Comparison of ENCODE assay signal across 28 mouse cellular contexts in genomic region chr7:131467312-131467711, GRCm38 (mm10).
"Had no signal": no experiment of that assay in that cellular context is flagged by ENCODE, and none has a peak within 500 bp of the region (broad histone marks: within the 10 kb centered on the region; RNA-seq: fewer than 3 reads in every experiment).

No protein-coding gene starts in this region.

- H3K27ac ChIP-seq: embryonic facial prominence, embryonic 10.5 days; embryonic facial prominence, embryonic 12.5 days; embryonic facial prominence, embryonic 13.5 days; embryonic facial prominence, embryonic 15.5 days; forebrain, embryonic 10.5 days; forebrain, embryonic 12.5 days; forebrain, embryonic 13.5 days; forebrain, embryonic 15.5 days; gastrocnemius, adult 2 months; heart, adult 2 months had no signal

- H3K27me3 ChIP-seq: embryonic facial prominence, embryonic 12.5 days; embryonic facial prominence, embryonic 13.5 days; embryonic facial prominence, embryonic 15.5 days had no signal

- H3K9ac ChIP-seq: embryonic facial prominence, embryonic 12.5 days; embryonic facial prominence, embryonic 13.5 days; embryonic facial prominence, embryonic 15.5 days; forebrain, embryonic 12.5 days; forebrain, embryonic 13.5 days; forebrain, embryonic 15.5 days; forebrain, postnatal 0 days had no signal

- H3K4me1 ChIP-seq: embryonic facial prominence, embryonic 12.5 days; embryonic facial prominence, embryonic 13.5 days; embryonic facial prominence, embryonic 15.5 days had no signal

- H3K36me3 ChIP-seq: embryonic facial prominence, embryonic 10.5 days; embryonic facial prominence, embryonic 12.5 days; embryonic facial prominence, embryonic 13.5 days; embryonic facial prominence, embryonic 15.5 days; forebrain, embryonic 10.5 days; forebrain, embryonic 12.5 days; forebrain, embryonic 15.5 days had no signal

- H3K4me3 ChIP-seq: embryonic facial prominence, embryonic 10.5 days; embryonic facial prominence, embryonic 12.5 days; embryonic facial prominence, embryonic 13.5 days; embryonic facial prominence, embryonic 15.5 days; erythroblast, embryonic 14.5 days; forebrain, embryonic 10.5 days; forebrain, embryonic 12.5 days; forebrain, embryonic 13.5 days; forebrain, embryonic 15.5 days; gastrocnemius, adult 2 months; heart, adult 2 months had no signal

- H3K4me2 ChIP-seq: embryonic facial prominence, embryonic 12.5 days; embryonic facial prominence, embryonic 13.5 days; embryonic facial prominence, embryonic 15.5 days; forebrain, embryonic 12.5 days; forebrain, embryonic 13.5 days; forebrain, embryonic 15.5 days had no signal

- ATAC-seq: forebrain, embryonic 13.5 days; forebrain, embryonic 14.5 days; forebrain, embryonic 15.5 days; forebrain, embryonic 16.5 days; forebrain, postnatal 0 days had no signal

- H3K9me3 ChIP-seq: embryonic facial prominence, embryonic 12.5 days; embryonic facial prominence, embryonic 13.5 days; embryonic facial prominence, embryonic 15.5 days had no signal

- DNase-seq: cerebellum, adult 2 months; cerebellum, adult 8-10 months; cerebellum, adult 9-10 months; cerebellum, adult 9-11 months; cerebellum, postnatal 10 days; cerebellum, postnatal 14 days; cerebellum, postnatal 25 days; cerebellum, postnatal 36 days; embryo, embryonic 11 days; forebrain, postnatal 0 days; gastrocnemius, adult 2 months; gastrocnemius, postnatal 10 days; gastrocnemius, postnatal 14 days; gastrocnemius, postnatal 25 days; gastrocnemius, postnatal 36 days; heart, adult 18-20 months; heart, adult 2 months had no signal
